Mouse (Mus musculus) macrophage (primary cell): ENCODE measurements around the gene Sipa1. TPM values are rescaled to one million over a fixed set of nuclear protein-coding genes. Genes with fewer than 3 reads are reported as not detected.
A peak's percentile ranks its signal among the peaks of the same experiment; 100 is the strongest.

Experiments used
- H3K27ac ChIP-seq: fragments of 350-480 bp; formaldehyde crosslinking; 2 replicates; pipeline ENCODE4 v1.9.0; 2021
- H3K36me3 ChIP-seq: fragments of 350-480 bp; formaldehyde crosslinking; 2 replicates; pipeline ENCODE4 v1.9.0; 2021; ENCODE audit errors: inconsistent target
- H3K4me3 ChIP-seq: fragments of 350-480 bp; formaldehyde crosslinking; 2 replicates; pipeline ENCODE4 v1.9.0; 2021; ENCODE audit errors: inconsistent target
- H3K79me2 ChIP-seq: fragments of 350-480 bp; formaldehyde crosslinking; 2 replicates; pipeline ENCODE4 v1.9.0; 2021; ENCODE audit errors: inconsistent target
- WGBS: methylation state at CpG from one replicate; pipeline ENCODE4 v1.1.7; 2026; ENCODE audit warnings: inconsistent platforms; ENCODE audit not compliant: missing documents; 5-methylcytosine and 5-hydroxymethylcytosine counted together
- polyA plus RNA-seq: library from polyadenylated mRNA; stranded (reverse); fragments of 250-400 nt; gene quantifications from 3 replicates; pipeline ENCODE4 v1.2.4, GENCODE M21; 2018; ENCODE audit warnings: inconsistent platforms

The Sipa1 gene
- polyA plus RNA-seq, 1 experiment from 2014 or later, result 29.5 TPM

GRCm38 (mm10) chr19:5612762-5613411, 50.6 kb downstream of the Sipa1 start:
- H3K27ac ChIP-seq, result peak overlapping the region; percentile 2; the same call in 1 of the 2 replicates
- WGBS, result 47% methylated on average over 3 of the region's 3 CpGs
- peaks cover 12% of the 10 kb centered on the region; the same call in 1 of the 2 replicates for H3K79me2 ChIP-seq
- H3K4me3 ChIP-seq, result no peak overlapping the region
- peaks cover 5% of the 10 kb centered on the region; the same call in 1 of the 2 replicates for H3K36me3 ChIP-seq

DNA sequence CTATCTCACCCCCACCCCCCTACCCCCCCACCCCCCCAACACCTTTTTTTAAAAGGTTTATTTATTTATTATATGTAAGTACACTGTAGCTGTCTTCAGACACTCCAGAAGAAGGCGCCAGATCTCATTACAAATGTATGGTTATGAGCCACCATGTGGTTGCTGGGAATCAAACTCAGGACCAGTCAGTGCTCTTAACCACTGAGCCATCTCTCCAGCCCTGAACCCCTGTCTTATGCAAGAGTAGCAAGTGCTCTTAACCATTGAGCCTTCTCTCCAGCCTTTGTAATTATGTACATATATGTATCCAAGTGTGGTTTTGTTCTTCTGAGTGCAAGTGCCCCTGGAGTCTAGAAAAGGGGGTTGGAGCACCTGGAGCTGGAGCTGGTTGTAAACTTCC, 51.5 kb downstream of the Sipa1 start:
- Histone ChIP-seq H3K79me2 (peaks cover 12% of the 10 kb centered on the region; the same call in 1 of the 2 replicates), H3K4me3 (no peak overlapping the region), H3K27ac (no peak overlapping the region), H3K36me3 (peaks cover 14% of the 10 kb centered on the region; the same call in 1 of the 2 replicates)
- WGBS, result 100% methylated on average over 1 of the region's 1 CpGs

DNA sequence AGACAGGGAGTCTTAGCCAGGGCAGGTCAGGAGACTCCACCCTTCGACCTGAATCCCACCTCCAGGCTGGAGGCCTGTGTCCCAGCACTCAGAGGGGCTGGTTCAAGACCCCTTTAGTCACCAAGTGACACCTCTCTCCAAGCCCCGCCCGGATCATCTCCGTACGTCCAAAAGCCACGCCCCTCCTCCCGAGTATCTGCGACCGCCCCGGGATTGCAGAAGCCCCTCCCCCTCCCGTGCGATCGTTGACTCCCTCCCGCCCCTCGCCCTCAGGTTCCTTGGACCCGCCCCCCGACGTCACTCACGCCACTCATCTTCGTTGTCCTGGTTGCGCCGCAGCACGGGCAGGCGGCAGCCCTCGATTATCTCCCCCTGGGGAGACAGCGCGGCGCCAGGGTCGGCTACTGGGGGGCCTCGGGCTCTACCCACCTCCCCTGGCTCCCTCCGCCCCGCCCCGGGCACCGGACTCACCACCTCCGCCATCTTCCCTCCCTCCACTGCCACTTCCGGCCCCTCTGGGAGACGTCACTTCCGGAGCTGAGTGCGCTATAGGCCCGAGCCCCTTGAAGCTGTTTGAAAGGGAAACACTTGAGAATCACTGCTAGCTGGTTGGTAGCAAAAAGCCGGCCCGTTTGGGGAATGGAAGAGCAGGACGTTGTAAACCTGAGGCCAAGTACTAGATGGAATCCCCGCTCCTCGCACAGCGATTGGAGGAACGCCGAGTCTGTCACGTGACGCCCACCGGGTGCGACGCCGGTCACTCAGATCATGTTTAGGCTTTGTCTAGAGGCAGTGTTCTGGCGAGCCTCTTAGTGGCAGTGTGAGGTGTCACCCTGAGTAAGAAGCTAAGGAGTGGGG, 53.7 kb downstream of the Sipa1 start, which contains the start of gene Kat5:
Kat5 (minus strand) TSS at position 691 of the 858 bp plus-strand sequence.
- peaks cover 12% of the 10 kb centered on the region; the same call in 1 of the 2 replicates for H3K79me2 ChIP-seq
- WGBS, result 3% methylated on average over 41 of the region's 55 CpGs

GRCm38 (mm10) chr19:5609171-5609546, 54.3 kb downstream of the Sipa1 start:
- WGBS, result 53% methylated on average over 10 of the region's 10 CpGs
- H3K4me3 ChIP-seq, result peak overlapping the region; percentile 62
- H3K27ac ChIP-seq, result peak overlapping the region; percentile 90
- H3K79me2 ChIP-seq, result peaks cover 12% of the 10 kb centered on the region; the same call in 1 of the 2 replicates
- peaks cover 41% of the 10 kb centered on the region for H3K36me3 ChIP-seq

More for the DNA sequence above, 53.7 kb downstream of the Sipa1 start, which contains the start of gene Kat5:
- peak within 1 kb of the TSS; percentile 62 for H3K4me3 ChIP-seq
- H3K27ac ChIP-seq, result peak within 1 kb of the TSS; percentile 90
- peaks cover 36% of the 10 kb centered on the region for H3K36me3 ChIP-seq

GRCm38 (mm10) chr19:5608707-5609106, 54.8 kb downstream of the Sipa1 start:
- 0 out of 2 replicates have a peak overlapping the region, but pooled peaks have one; percentile 62 for H3K4me3 ChIP-seq

GRCm38 (mm10) chr19:5607705-5608410, 55.6 kb downstream of the Sipa1 start:
- peaks cover 41% of the 10 kb centered on the region for H3K36me3 ChIP-seq
- 94% methylated on average over 24 of the region's 26 CpGs for WGBS
- H3K27ac ChIP-seq, result no peak overlapping the region
- peaks cover 19% of the 10 kb centered on the region; the same call in 1 of the 2 replicates for H3K79me2 ChIP-seq
- H3K4me3 ChIP-seq, result no peak overlapping the region

More at GRCm38 (mm10) chr19:5608707-5609106, 54.8 kb downstream of the Sipa1 start:
- no peak overlapping the region for H3K27ac ChIP-seq
- H3K36me3 ChIP-seq, result peaks cover 41% of the 10 kb centered on the region
- 96% methylated on average over 13 of the region's 13 CpGs for WGBS
- peaks cover 12% of the 10 kb centered on the region; the same call in 1 of the 2 replicates for H3K79me2 ChIP-seq

- H3K4me3 ChIP-seq, result no peak overlapping the region
- WGBS, result 89% methylated on average over 8 of the region's 8 CpGs
- peaks cover 41% of the 10 kb centered on the region for H3K36me3 ChIP-seq
- H3K79me2 ChIP-seq, result peaks cover 27% of the 10 kb centered on the region
- H3K27ac ChIP-seq, result no peak overlapping the region
Measured at GRCm38 (mm10) chr19:5606196-5606595, 57.3 kb downstream of the Sipa1 start.

GRCm38 (mm10) chr19:5605126-5605525, 58.4 kb downstream of the Sipa1 start:
- WGBS, result 95% methylated on average over 7 of the region's 7 CpGs
- Histone ChIP-seq H3K79me2 (peaks cover 27% of the 10 kb centered on the region), H3K4me3 (no peak overlapping the region), H3K36me3 (peaks cover 41% of the 10 kb centered on the region), H3K27ac (no peak overlapping the region)

GRCm38 (mm10) chr19:5603664-5604063, 59.8 kb downstream of the Sipa1 start:
- Histone ChIP-seq H3K4me3 (no peak overlapping the region), H3K27ac (no peak overlapping the region), H3K79me2 (peaks cover 18% of the 10 kb centered on the region), H3K36me3 (peaks cover 41% of the 10 kb centered on the region)
- WGBS, result 67% methylated on average over 7 of the region's 7 CpGs

DNA sequence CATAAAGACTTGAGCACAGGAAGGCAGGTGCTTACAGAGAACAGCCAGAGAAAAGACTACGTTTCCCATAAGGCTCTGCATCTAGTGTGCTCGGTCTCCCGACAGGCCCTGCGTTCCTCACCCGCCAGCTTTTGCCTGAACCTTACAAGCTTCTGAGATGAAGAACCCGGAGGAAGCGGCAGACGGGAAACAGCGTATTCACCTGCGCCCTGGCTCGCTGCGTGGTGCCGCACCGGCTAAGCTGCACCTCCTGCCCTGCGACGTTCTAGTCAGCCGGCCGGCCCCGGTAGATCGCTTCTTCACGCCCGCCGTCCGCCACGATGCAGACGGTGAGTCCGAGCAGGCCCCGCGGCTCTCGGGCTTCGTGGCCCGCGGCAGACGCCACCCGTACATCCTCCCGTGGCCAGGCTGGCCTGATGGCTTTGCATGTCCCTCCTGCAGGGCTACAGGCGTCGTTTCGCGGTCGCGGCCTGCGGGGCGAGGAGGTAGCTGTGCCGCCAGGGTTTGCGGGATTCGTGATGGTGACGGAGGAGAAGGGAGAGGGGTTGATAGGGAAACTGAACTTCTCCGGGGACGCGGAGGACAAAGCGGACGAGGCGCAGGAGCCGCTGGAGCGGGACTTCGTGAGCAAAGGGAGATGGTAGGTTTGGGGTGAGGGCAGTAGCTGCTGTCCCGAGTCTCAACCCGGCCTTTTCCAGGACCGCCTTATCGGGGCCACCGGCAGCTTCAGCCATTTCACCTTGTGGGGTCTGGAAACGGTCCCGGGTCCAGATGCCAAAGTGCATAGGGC, 61.6 kb downstream of the Sipa1 start, which contains the start of gene Rnaseh2c:
Rnaseh2c (plus strand) TSS at position 122 of the 790 bp plus-strand sequence.
- H3K4me3 ChIP-seq, result peak within 1 kb of the TSS; percentile 73
- peaks cover 26% of the 10 kb centered on the region for H3K36me3 ChIP-seq
- H3K79me2 ChIP-seq, result peaks cover 15% of the 10 kb centered on the region
- under 1% methylated on average over 61 of the region's 64 CpGs for WGBS
- H3K27ac ChIP-seq, result peak within 1 kb of the TSS; percentile 25; the same call in 1 of the 2 replicates

Other genes starting within 250 kb of the Sipa1 start
- gene Drap1, start 238.7 kb downstream of the Sipa1 start, polyA plus RNA-seq, result 147 to 170 TPM (median 156 TPM) in 3 replicates
- 28.7 to 55.4 TPM (median 29.9 TPM) in 3 replicates for gene AI837181, start 238.6 kb downstream of the Sipa1 start, polyA plus RNA-seq
- gene Fosl1, start 216.2 kb downstream of the Sipa1 start, polyA plus RNA-seq, result 0.43 TPM in 1 of 3 replicates, not detected in the others
- gene Ccdc85b, start 205.8 kb downstream of the Sipa1 start, polyA plus RNA-seq, result 0.80 to 3.3 TPM (median 2.9 TPM) in 3 replicates
- 40.2 to 58.1 TPM (median 52.2 TPM) in 3 replicates for gene Fibp, start 203.1 kb downstream of the Sipa1 start, polyA plus RNA-seq
- 0.24 to 0.53 TPM in 2 of 3 replicates, not detected in the other for gene Ctsw, start 195.2 kb downstream of the Sipa1 start, polyA plus RNA-seq
- gene Efemp2, start 189.8 kb downstream of the Sipa1 start, polyA plus RNA-seq, result 4.6 to 7.5 TPM (median 6.8 TPM) in 3 replicates
- gene Mus81, start 175.3 kb downstream of the Sipa1 start, polyA plus RNA-seq, result 6.4 to 14.5 TPM (median 10.8 TPM) in 3 replicates
- gene Cfl1, start 173.3 kb downstream of the Sipa1 start, polyA plus RNA-seq, result 1,230 to 2,008 TPM (median 1,377 TPM) in 3 replicates
- gene 1700020D05Rik, start 159.9 kb downstream of the Sipa1 start, polyA plus RNA-seq, result 0.34 to 1.6 TPM (median 0.91 TPM) in 3 replicates
- 5.5 to 23.0 TPM (median 11.7 TPM) in 3 replicates for gene Snx32, start 153.2 kb downstream of the Sipa1 start, polyA plus RNA-seq
- 0.11 TPM in 1 of 3 replicates, not detected in the others for gene Ovol1, start 103.1 kb downstream of the Sipa1 start, polyA plus RNA-seq
- 10.0 to 20.3 TPM (median 16.8 TPM) in 3 replicates for gene Ap5b1, start 95.7 kb downstream of the Sipa1 start, polyA plus RNA-seq
- 11.6 to 23.4 TPM (median 21.6 TPM) in 3 replicates for gene Rnaseh2c, start 61.8 kb downstream of the Sipa1 start, polyA plus RNA-seq
- gene Kat5, start 53.5 kb downstream of the Sipa1 start, polyA plus RNA-seq, result 35.4 to 54.4 TPM (median 47.1 TPM) in 3 replicates
- gene Rela, start 26.2 kb downstream of the Sipa1 start, polyA plus RNA-seq, result 48.3 to 268 TPM (median 62.4 TPM) in 3 replicates
- gene Map3k11, start 25.0 kb upstream of the Sipa1 start, polyA plus RNA-seq, result 29.4 to 53.8 TPM (median 31.8 TPM) in 3 replicates
- 16.4 to 37.7 TPM (median 26.8 TPM) in 3 replicates for gene Pcnx3, start 25.2 kb upstream of the Sipa1 start, polyA plus RNA-seq
- gene Kcnk7, start 40.7 kb upstream of the Sipa1 start, polyA plus RNA-seq, result not detected in 3 replicates
- 80.1 to 102 TPM (median 94.5 TPM) in 3 replicates for gene Ehbp1l1, start 62.6 kb upstream of the Sipa1 start, polyA plus RNA-seq
- 73.7 to 132 TPM (median 76.9 TPM) in 3 replicates for gene Fam89b, start 65.9 kb upstream of the Sipa1 start, polyA plus RNA-seq
- 14.8 to 16.9 TPM (median 15.5 TPM) in 3 replicates for gene Ltbp3, start 77.2 kb upstream of the Sipa1 start, polyA plus RNA-seq
- gene Scyl1, start 107.7 kb upstream of the Sipa1 start, polyA plus RNA-seq, result 46.2 to 54.8 TPM (median 52.4 TPM) in 3 replicates
- gene Frmd8, start 211.6 kb upstream of the Sipa1 start, polyA plus RNA-seq, result 8.1 to 26.2 TPM (median 19.8 TPM) in 3 replicates
- gene Slc25a45, start 214.1 kb upstream of the Sipa1 start, polyA plus RNA-seq, result 44.6 to 74.8 TPM (median 53.2 TPM) in 3 replicates
- gene Tigd3, start 230.4 kb upstream of the Sipa1 start, polyA plus RNA-seq, result 0.16 to 0.59 TPM (median 0.16 TPM) in 3 replicates
- gene Dpf2, start 249.3 kb upstream of the Sipa1 start, polyA plus RNA-seq, result 53.9 to 215 TPM (median 57.4 TPM) in 3 replicates